Mouse (Mus musculus) embryonic fibroblast, embryonic 13.5 days (primary cell): ENCODE data around the gene Gm7356. TPM values are rescaled to one million over a fixed set of nuclear protein-coding genes. Genes with fewer than 3 reads are reported as not detected.
"Not testable (repeated sequence)": the region's sequence is repeated elsewhere in the genome, so short reads cannot be mapped to it uniquely, and the experiment has no call there.

Experiments used
- H3K27ac ChIP-seq: 2 replicates; pipeline ENCODE4 v1.5.1; 2012; ENCODE audit warnings: low read length, control low read depth, inconsistent platforms; ENCODE audit not compliant: insufficient read depth
- H3K4me1 ChIP-seq: 2 replicates; pipeline ENCODE4 v1.6.1; 2011; ENCODE audit warnings: low read length; ENCODE audit not compliant: control insufficient read depth, insufficient read depth
- H3K4me3 ChIP-seq: 2 replicates; pipeline ENCODE4 v1.5.1; 2011; ENCODE audit warnings: mild to moderate bottlenecking, control low read depth, low read length; ENCODE audit not compliant: insufficient read depth
- CTCF ChIP-seq: IDR thresholded peaks from 2 replicates; pipeline ENCODE4 v1.5.1; 2011; ENCODE audit warnings: mild to moderate bottlenecking, control low read depth, low read length, moderate library complexity, borderline replicate concordance; ENCODE audit not compliant: insufficient read depth
- POLR2A ChIP-seq: IDR thresholded peaks from 2 replicates; pipeline ENCODE4 v1.6.1; 2011; ENCODE audit warnings: low read depth, mild to moderate bottlenecking, control low read depth, low read length, moderate library complexity
- polyA plus RNA-seq: library from polyadenylated mRNA; stranded (reverse); fragments of >200 nt; gene quantifications from 2 replicates; pipeline ENCODE4 v1.2.4, GENCODE M21; 2011; ENCODE audit warnings: low read depth; ENCODE audit not compliant: missing spikeins, insufficient read length

The Gm7356 gene
- not detected in 2 replicates for polyA plus RNA-seq

DNA sequence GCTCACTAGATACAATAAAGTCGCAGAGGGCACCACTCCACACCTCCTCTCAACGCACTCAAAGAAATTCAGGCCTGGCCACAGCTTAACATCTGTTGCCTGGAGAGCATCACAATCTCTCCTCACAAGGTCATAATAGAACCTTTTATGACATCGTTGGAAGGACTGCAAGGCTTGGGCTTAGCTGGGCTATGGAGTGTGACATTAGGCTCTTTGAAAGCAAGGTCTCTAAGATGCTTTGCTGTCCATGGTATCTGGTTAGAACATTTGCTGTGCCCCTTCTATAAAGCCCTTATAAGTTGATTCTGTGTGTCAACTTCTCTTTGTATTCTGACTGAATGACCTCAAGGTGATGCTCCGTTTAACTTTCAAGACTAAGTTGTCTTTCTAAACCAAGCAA, at the start of gene Gm7356:
Gene Gm7356, minus strand, starts transcription at position 101 of the 400 bp plus-strand sequence.
- not testable (repeated sequence) for H3K4me3 ChIP-seq, H3K27ac ChIP-seq, H3K4me1 ChIP-seq

DNA sequence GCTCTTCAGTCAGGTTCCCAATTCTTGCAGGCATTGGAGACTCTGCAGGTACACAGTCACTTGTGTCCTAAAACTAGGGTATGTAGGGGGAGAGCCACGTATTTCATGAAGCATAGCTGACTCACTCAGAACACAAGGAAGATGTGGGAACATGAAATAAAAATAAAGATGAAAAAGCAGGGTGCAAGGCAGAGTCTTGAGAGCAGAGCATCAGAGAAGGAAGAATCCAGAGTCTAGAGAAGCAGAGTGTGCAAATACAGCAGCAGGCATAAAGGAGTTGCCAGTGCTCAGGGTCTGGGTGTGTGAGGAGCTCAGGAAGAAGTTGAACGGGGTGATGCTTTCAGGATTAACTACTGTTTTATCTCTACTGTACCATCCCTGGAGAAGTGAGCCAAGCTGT, 38.4 kb upstream of the Gm7356 start:
- not testable (repeated sequence) for H3K4me3 ChIP-seq, H3K27ac ChIP-seq, H3K4me1 ChIP-seq

DNA sequence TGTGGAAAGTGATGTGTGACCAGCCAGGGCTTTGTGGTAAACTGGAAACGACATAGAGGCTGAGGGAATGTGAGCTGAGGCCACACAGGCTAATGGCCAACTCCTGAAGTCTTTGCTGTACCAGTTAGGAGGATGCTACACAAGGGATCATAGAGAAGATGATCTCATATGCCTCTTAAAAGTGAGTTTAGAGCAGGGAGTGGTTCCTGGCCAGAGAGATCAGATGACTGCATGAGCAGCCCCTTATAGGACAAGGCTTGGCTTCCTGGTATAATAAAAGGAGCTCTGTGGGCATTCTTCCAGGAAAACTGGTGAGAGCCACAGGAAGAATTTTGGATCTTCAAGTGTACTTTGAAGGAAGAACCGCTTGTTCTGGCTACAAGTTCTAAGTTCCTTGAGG, 33.5 kb upstream of the Gm7356 start:
- H3K4me3 ChIP-seq, H3K27ac ChIP-seq, H3K4me1 ChIP-seq: not testable (repeated sequence)

DNA sequence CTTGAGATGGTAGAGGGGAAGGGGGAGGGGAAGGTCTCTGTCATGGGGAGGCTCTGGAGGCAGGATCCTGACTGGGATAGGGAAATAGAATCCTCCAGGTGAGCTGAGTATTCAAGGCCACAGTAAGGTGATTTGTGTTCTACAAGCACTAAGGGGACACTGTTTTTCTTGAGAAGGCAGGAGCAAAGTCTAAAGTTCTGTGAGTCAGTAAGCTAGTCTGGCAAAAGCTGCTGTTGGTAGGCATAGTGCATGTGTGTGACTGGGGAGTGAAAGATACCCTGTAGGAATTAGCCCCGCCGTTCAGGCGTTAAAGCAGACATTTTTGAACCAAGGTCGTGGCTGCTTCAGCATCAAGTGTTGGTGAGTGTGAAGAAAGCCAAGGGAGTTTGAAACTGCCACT, 32.6 kb upstream of the Gm7356 start:
- not testable (repeated sequence) for H3K4me3 ChIP-seq, H3K4me1 ChIP-seq, H3K27ac ChIP-seq

DNA sequence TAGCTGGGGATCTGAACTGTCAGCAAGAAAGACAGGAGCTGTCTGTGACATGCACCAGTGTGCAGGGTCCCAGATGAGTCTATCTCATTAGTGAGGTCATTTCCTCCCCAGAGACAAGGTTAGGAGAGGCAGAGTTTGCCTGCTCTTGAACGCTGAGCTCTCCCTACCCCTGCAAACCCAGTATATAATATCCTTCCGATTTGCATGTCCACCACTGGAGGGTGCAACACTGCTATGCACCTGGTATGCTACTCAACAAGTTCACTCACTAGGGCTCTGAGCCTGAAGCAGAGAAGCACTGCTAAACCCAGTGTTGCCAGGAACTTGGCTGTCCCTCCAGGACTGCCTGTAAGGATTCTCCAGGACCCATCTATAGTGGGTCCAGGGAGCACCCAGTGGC, 10.1 kb downstream of the Gm7356 start:
- not testable (repeated sequence) for H3K4me3 ChIP-seq

DNA sequence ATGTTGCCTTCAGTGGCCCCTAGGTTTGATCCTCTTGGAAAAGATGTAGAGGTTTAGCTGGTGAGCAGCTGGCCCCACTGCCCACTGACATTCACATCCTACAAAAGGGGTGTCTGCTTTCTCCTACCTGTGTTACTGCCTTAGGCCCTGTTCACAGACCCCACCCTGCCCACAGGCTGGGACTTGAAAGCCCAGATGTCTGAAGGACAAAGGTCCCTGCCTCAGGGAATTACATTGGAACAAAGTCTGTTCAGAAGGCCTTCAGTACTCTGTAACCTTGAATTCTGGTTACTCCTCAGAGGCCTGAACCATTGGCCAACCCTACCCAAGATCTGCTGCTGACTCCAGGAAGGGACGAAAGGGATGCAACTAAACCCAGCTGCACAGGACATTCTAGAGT, 15.8 kb downstream of the Gm7356 start:
- no peak overlapping the region for H3K27ac ChIP-seq
- no peak overlapping the region for H3K4me3 ChIP-seq
- no peaks in the 10 kb centered on the region for H3K4me1 ChIP-seq
- TF ChIP-seq POLR2A (no peak), CTCF (no peak)

More for the DNA sequence above, 10.1 kb downstream of the Gm7356 start:
- H3K27ac ChIP-seq, H3K4me1 ChIP-seq: not testable (repeated sequence)

DNA sequence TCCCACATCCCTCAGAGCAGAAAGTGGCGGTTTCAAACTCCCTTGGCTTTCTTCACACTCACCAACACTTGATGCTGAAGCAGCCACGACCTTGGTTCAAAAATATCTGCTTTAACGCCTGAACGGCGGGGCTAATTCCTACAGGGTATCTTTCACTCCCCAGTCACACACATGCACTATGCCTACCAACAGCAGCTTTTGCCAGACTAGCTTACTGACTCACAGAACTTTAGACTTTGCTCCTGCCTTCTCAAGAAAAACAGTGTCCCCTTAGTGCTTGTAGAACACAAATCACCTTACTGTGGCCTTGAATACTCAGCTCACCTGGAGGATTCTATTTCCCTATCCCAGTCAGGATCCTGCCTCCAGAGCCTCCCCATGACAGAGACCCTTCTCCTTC, 32.7 kb downstream of the Gm7356 start:
- H3K4me1 ChIP-seq, H3K27ac ChIP-seq, H3K4me3 ChIP-seq: not testable (repeated sequence)

DNA sequence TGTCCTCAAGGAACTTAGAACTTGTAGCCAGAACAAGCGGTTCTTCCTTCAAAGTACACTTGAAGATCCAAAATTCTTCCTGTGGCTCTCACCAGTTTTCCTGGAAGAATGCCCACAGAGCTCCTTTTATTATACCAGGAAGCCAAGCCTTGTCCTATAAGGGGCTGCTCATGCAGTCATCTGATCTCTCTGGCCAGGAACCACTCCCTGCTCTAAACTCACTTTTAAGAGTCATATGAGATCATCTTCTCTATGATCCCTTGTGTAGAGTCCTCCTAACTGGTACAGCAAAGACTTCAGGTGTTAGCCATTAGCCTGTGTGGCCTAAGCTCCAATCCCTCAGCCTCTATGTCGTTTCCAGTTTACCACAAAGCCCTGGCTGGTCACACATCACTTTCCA, 33.6 kb downstream of the Gm7356 start:
- H3K4me1 ChIP-seq, H3K27ac ChIP-seq, H3K4me3 ChIP-seq: not testable (repeated sequence)

DNA sequence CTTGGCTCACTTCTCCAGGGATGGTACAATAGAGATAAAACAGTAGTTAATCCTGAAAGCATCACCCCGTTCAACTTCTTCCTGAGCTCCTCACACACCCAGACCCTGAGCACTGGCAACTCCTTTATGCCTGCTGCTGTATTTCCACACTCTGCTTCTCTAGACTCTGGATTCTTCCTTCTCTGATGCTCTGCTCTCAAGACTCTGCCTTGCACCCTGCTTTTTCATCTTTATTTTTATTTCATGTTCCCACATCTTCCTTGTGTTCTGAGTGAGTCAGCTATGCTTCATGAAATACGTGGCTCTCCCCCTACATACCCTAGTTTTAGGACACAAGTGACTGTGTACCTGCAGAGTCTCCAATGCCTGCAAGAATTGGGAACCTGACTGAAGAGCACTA, 38.5 kb downstream of the Gm7356 start:
- not testable (repeated sequence) for H3K27ac ChIP-seq, H3K4me1 ChIP-seq, H3K4me3 ChIP-seq

DNA sequence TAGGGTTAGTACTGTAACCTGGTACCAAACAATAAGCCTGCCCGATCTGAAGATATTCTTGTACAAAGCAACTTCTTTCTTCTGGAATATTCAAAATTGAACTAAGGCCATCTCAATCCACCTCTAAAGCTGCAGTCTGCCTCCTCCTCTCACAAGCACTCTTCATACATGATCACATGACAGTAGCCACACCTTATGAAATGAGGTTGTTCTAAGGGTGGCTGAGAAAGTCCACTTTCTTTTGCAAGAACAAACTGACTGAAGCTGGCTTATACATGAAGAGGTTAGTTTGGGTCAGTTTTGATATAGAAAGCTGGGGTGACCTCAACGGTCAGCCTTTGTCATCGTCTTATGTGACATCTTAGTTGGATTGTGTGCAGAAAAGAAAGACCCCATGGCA, 41.3 kb downstream of the Gm7356 start:
- H3K4me1 ChIP-seq, H3K27ac ChIP-seq, H3K4me3 ChIP-seq: not testable (repeated sequence)

DNA sequence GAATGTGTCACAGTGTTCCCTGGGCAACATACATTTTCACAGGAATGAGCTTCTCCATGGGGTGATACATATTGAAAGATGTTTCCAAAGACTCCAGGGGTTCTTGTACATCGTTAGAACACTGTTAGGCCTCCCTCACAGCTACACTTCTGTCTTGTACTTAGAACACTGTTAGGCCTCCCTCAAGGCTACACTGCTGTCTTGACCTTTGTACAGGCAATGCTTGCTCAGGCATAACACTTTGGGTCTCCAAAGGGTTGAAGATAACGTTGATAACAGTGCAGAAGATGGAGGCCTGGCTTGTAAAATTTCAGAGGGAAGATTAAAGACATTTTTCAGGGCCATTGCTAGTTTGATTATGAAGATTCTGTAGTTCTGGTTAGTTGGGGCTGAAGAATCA, 45.4 kb downstream of the Gm7356 start:
- not testable (repeated sequence) for H3K4me3 ChIP-seq, H3K27ac ChIP-seq, H3K4me1 ChIP-seq

DNA sequence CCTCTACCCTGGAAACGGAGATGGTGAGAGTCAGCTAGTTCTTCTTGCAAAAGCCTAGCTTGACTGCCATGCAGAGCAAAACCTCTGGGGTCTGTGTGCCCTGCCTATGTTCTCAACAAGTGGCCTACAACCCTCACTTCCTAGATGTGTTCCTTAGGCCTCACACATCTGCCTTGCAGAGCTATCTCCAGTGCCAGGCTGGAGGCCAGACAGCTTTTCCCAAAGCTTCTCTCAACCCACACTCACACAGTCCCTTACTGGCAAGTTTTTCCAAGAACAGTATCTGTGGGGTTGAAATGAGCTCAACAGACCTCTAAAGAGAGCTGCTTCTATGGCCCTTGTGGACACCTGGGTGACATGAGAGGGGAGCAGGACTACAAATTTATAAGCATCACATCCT, 51.9 kb downstream of the Gm7356 start:
- not testable (repeated sequence) for H3K4me1 ChIP-seq, H3K4me3 ChIP-seq, H3K27ac ChIP-seq

Other genes with a start within 250 kb of the Gm7356 start
- gene Afdn, start 243.2 kb downstream of the Gm7356 start, polyA plus RNA-seq, result 45.8 and 51.7 TPM in 2 replicates
- gene Tcte2, start 241.9 kb downstream of the Gm7356 start, polyA plus RNA-seq, result 1.7 and 2.0 TPM in 2 replicates
- gene Gm7168, start 55.3 kb downstream of the Gm7356 start, polyA plus RNA-seq, result not detected in 2 replicates
- not detected in 2 replicates for gene Gm7358, start 55.8 kb upstream of the Gm7356 start, polyA plus RNA-seq
- 0.49 and 0.70 TPM in 2 replicates for gene Dact2, start 200.6 kb upstream of the Gm7356 start, polyA plus RNA-seq